Mouse (Mus musculus): ENCODE data around the gene Lrch3. TPM values are rescaled to one million over a fixed set of nuclear protein-coding genes. Genes with fewer than 3 reads are reported as not detected.
"Not testable (repeated sequence)": the region's sequence is repeated elsewhere in the genome, so short reads cannot be mapped to it uniquely, and the experiment has no call there.

Gene Lrch3
- polyA plus RNA-seq, 1 experiment: 0.14 TPM

DNA sequence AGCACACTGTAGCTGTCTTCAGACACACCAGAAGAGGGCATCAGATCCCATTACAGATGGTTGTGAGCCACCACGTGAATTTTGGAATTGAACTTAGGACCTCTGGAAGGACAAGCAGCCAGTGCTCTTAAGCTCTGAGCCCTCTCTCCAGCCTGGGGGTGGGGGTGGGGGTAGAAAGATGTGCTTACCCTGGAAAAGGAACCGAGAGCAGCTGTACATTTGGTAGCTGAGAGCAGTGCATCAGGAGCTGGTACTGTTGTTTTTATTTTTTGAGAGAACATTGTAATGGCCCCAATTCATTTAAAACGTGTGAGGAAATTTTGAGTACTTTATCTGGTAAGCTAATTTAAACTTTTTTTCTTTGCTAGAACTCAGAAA is 11.9 kb upstream of the Lrch3 start:
- Histone ChIP-seq H3K27me3 (ENCODE audit: control insufficient read depth) (no peaks in the 10 kb centered on the region), H3K4me3 (replicated peaks) (no peak overlapping the region), H3K4me1 (ENCODE audit: control insufficient read depth) (no peaks in the 10 kb centered on the region), H3K9me3 (ENCODE audit: control insufficient read depth, low read length) (no peaks in the 10 kb centered on the region), H3K36me3 (ENCODE audit: control insufficient read depth) (peaks cover 11% of the 10 kb centered on the region)
- no peak for TF ChIP-seq GATA1 (IDR thresholded peaks at IDR 0.05; ENCODE audit: low read length)
- TF ChIP-seq TAL1 (IDR thresholded peaks at IDR 0.05; ENCODE audit: low read length): no peak

- no peaks in the 10 kb centered on the region for H3K4me1 ChIP-seq (ENCODE audit: control insufficient read depth)
- H3K27me3 ChIP-seq (ENCODE audit: control insufficient read depth): no peaks in the 10 kb centered on the region
- TF ChIP-seq TAL1 (IDR thresholded peaks at IDR 0.05; ENCODE audit: low read length) (no peak), GATA1 (IDR thresholded peaks at IDR 0.05; ENCODE audit: low read length) (no peak)
- peaks cover 5% of the 10 kb centered on the region for H3K36me3 ChIP-seq (ENCODE audit: control insufficient read depth)
- no peaks in the 10 kb centered on the region for H3K9me3 ChIP-seq (ENCODE audit: control insufficient read depth, low read length)
- no peak overlapping the region for H3K4me3 ChIP-seq (replicated peaks)
Observed at GRCm38 (mm10) chr16:32906186-32906585, 7.7 kb upstream of the Lrch3 start.

DNA sequence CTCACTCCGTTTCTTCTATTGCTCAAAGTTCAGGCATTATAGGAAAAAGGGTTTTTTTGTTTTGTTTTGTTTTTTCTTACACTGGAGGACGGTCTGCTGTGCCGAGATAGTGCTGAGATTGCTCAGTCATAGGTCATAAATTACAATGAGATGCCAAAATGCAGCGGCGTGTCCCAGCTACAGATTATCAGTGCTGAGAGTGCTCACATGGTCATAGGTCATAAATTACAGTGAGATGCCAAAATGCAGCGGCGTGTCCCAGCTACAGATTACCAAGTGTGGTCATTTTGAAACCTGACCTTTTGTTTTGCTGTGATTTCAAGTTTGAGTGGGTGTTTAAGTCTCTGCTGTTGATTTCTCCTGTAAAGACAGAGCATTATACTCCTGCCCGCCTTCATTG is 7.2 kb upstream of the Lrch3 start:
- Histone ChIP-seq H3K4me1 (ENCODE audit: control insufficient read depth) (peaks cover 2% of the 10 kb centered on the region), H3K36me3 (ENCODE audit: control insufficient read depth) (peaks cover 2% of the 10 kb centered on the region), H3K9me3 (ENCODE audit: control insufficient read depth, low read length) (no peaks in the 10 kb centered on the region), H3K27me3 (ENCODE audit: control insufficient read depth) (no peaks in the 10 kb centered on the region), H3K4me3 (replicated peaks) (no peak overlapping the region)
- TF ChIP-seq GATA1 (IDR thresholded peaks at IDR 0.05; ENCODE audit: low read length): no peak
- no peak for TF ChIP-seq TAL1 (IDR thresholded peaks at IDR 0.05; ENCODE audit: low read length)

DNA sequence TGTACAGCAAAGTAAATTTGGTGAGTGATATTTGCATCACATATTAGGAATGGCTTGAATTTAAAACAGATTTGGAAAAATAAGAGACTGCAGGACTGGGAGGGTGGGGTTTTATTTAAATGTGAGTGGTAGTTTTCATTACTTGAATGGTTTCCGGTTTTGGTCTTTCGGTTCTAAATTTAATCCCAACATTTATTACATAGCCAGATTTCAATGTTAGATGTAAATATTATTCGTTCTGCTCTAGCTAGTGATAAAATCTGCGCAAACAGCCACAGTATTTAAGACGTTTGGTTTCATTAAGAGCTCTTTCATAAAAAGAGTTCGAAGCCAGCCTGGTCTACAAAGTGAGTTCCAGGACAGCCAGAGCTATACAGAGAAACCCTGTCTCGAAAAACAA is 688 bp upstream of the Lrch3 start:
- TF ChIP-seq GATA1 (IDR thresholded peaks at IDR 0.05; ENCODE audit: low read length) (no peak), TAL1 (IDR thresholded peaks at IDR 0.05; ENCODE audit: low read length) (no peak)
- Histone ChIP-seq H3K27me3 (ENCODE audit: control insufficient read depth) (no peaks in the 10 kb centered on the region), H3K36me3 (ENCODE audit: control insufficient read depth) (peaks cover 6% of the 10 kb centered on the region), H3K4me1 (ENCODE audit: control insufficient read depth) (peaks cover 33% of the 10 kb centered on the region), H3K4me3 (replicated peaks) (peak overlapping the region; percentile 91), H3K9me3 (ENCODE audit: control insufficient read depth, low read length) (no peaks in the 10 kb centered on the region)

DNA sequence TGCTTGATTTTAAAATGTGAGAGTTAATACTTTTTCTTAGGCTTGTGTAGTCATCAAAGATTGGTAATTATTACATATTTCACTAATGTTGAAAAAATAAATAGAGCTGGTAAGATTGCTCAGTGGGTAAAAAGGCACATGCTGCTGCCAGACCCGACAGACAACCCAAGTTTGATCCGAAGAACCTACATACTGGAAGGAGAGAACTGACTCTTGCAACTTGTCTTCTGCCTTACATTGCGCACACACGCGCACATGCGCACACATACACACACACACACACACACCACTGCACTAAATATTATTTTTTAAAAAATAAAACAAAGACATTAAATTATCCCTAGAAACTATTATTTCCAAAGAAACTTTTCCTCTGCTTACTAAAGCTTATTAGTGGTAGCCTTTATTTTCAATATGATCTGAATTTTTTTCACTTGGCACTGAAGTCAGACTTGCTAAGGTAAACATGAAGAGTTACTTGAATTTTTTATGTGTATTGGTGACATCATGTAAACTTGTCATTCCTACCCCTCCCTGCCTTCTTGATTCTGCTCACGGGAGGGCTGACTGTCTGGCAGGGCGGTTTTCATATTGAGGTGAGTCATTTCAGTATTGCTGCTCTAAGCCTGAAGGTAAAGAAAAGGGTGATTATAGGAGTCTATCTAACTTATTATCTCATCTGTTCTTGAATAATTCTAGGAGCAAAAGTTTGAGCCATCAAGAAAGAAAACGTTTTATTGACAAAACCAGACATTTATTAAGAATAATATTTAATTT is 1.6 kb downstream of the Lrch3 start:
- TF ChIP-seq GATA1 (IDR thresholded peaks at IDR 0.05; ENCODE audit: low read length) (no peak), TAL1 (IDR thresholded peaks at IDR 0.05; ENCODE audit: low read length) (no peak)

DNA sequence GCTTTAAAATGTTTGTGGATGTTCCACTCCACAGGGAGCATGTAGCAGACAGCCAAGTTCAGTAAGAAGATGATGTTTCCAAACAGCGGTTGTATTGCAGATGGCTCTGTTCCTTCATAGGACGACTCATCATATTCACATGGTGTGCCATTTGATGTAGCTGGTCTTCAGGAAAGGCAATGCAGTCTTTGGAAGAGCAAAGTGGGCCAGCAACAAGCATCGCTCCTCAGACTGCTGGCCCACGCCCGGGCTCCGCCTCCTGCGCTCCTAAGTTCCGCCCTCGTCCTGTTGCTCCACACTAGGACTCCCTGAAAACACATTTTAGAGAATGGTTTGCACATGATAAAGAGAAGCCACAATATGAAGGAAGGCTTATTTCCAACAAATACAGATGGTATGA is 12.7 kb downstream of the Lrch3 start:
- not testable (repeated sequence) for H3K27me3 ChIP-seq (ENCODE audit: control insufficient read depth); H3K4me3 ChIP-seq (replicated peaks); H3K4me1 ChIP-seq (ENCODE audit: control insufficient read depth); H3K9me3 ChIP-seq (ENCODE audit: control insufficient read depth, low read length)
- peaks cover 26% of the 10 kb centered on the region for H3K36me3 ChIP-seq (ENCODE audit: control insufficient read depth)

More for the DNA sequence above, 1.6 kb downstream of the Lrch3 start:
- H3K4me3 ChIP-seq (replicated peaks): peak overlapping the region; percentile 91
- peaks cover 33% of the 10 kb centered on the region for H3K4me1 ChIP-seq (ENCODE audit: control insufficient read depth)
- no peaks in the 10 kb centered on the region for H3K9me3 ChIP-seq (ENCODE audit: control insufficient read depth, low read length)
- H3K36me3 ChIP-seq (ENCODE audit: control insufficient read depth): peaks cover 15% of the 10 kb centered on the region
- no peaks in the 10 kb centered on the region for H3K27me3 ChIP-seq (ENCODE audit: control insufficient read depth)

GRCm38 (mm10) chr16:32927044-32927443 is 13.1 kb downstream of the Lrch3 start:
- H3K9me3 ChIP-seq (ENCODE audit: control insufficient read depth, low read length): no peaks in the 10 kb centered on the region
- peaks cover 27% of the 10 kb centered on the region for H3K36me3 ChIP-seq (ENCODE audit: control insufficient read depth)
- H3K27me3 ChIP-seq (ENCODE audit: control insufficient read depth): no peaks in the 10 kb centered on the region
- no peak for TF ChIP-seq TAL1 (IDR thresholded peaks at IDR 0.05; ENCODE audit: low read length)
- no peak overlapping the region for H3K4me3 ChIP-seq (replicated peaks)
- peaks cover 6% of the 10 kb centered on the region for H3K4me1 ChIP-seq (ENCODE audit: control insufficient read depth)

- peaks cover 6% of the 10 kb centered on the region for H3K4me1 ChIP-seq (ENCODE audit: control insufficient read depth)
- no peak for TF ChIP-seq GATA1 (IDR thresholded peaks at IDR 0.05; ENCODE audit: low read length)
- no peak for TF ChIP-seq TAL1 (IDR thresholded peaks at IDR 0.05; ENCODE audit: low read length)
- H3K27me3 ChIP-seq (ENCODE audit: control insufficient read depth): no peaks in the 10 kb centered on the region
- H3K4me3 ChIP-seq (replicated peaks): no peak overlapping the region
- H3K36me3 ChIP-seq (ENCODE audit: control insufficient read depth): peaks cover 14% of the 10 kb centered on the region
- H3K9me3 ChIP-seq (ENCODE audit: control insufficient read depth, low read length): no peaks in the 10 kb centered on the region
Observed at GRCm38 (mm10) chr16:32929918-32930317, 16.0 kb downstream of the Lrch3 start.

DNA sequence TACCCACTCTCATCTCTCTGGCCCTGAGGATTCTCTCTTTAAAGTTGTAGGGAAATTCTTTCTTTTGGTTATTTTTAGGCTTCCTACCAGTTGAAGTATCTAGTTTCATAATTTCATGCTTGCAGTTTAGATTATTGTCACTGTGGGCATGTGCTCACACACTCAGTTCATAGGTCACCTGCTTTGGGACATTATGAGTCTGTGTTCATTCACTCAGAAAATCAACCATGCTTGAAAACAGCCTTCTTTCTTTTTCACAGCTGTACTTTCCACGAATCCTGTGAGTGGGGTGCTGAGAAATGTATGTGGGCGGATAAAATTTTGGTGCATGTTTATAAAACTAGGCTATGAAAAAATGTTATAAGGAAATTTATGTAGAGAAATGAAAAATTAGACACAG is 20.6 kb downstream of the Lrch3 start:
- Histone ChIP-seq H3K9me3 (ENCODE audit: control insufficient read depth, low read length) (no peaks in the 10 kb centered on the region), H3K27me3 (ENCODE audit: control insufficient read depth) (no peaks in the 10 kb centered on the region), H3K36me3 (ENCODE audit: control insufficient read depth) (peaks cover 2% of the 10 kb centered on the region; the same call in 1 of the 2 replicates), H3K4me3 (replicated peaks) (no peak overlapping the region), H3K4me1 (ENCODE audit: control insufficient read depth) (peaks cover 12% of the 10 kb centered on the region)
- no peak for TF ChIP-seq GATA1 (IDR thresholded peaks at IDR 0.05; ENCODE audit: low read length)
- TF ChIP-seq TAL1 (IDR thresholded peaks at IDR 0.05; ENCODE audit: low read length): no peak

DNA sequence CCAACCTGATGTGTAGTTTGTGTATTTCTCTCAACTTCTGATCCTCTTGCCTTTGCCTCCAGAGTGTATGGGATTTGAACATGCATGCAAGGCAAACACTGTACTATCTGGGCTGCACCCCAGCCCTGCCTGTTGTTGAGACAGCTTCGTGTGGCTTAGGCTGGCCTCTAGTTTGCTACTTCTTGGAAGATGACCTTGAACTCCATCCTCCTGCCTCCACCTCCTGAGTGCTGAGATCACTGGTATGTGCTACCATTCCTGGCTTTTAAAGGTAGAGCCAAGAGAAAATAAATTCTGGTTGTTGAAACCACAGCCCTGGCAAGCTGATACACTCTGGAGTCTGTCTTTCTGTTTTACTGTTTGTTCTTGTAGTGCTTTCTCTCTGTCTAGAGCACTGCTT is 21.2 kb downstream of the Lrch3 start:
- TF ChIP-seq TAL1 (IDR thresholded peaks at IDR 0.05; ENCODE audit: low read length) (no peak), GATA1 (IDR thresholded peaks at IDR 0.05; ENCODE audit: low read length) (no peak)
- Histone ChIP-seq H3K9me3 (ENCODE audit: control insufficient read depth, low read length) (no peaks in the 10 kb centered on the region), H3K4me3 (replicated peaks) (no peak overlapping the region), H3K36me3 (ENCODE audit: control insufficient read depth) (peaks cover 2% of the 10 kb centered on the region; the same call in 1 of the 2 replicates), H3K4me1 (ENCODE audit: control insufficient read depth) (peaks cover 11% of the 10 kb centered on the region), H3K27me3 (ENCODE audit: control insufficient read depth) (no peaks in the 10 kb centered on the region)

Data from erythroblast, embryonic 14.5 days (primary cell).